Mouse (Mus musculus) left cerebral cortex, adult 2 months (tissue): ENCODE results near the gene Pex3. TPM values are rescaled to one million over a fixed set of nuclear protein-coding genes. Genes with fewer than 3 reads are reported as not detected.
A peak's percentile ranks its signal among the peaks of the same experiment; 100 is the strongest.

ENCODE experiments used
- DNase-seq, 2 experiments: peaks; one replicate each; pipeline ENCODE4 v3.0.0; 2021 to 2022; ENCODE audit warnings: low spot score in 2 of 2, mixed read lengths in 1 of 2; ENCODE audit errors: extremely low spot score in 1 of 2
- H3K27ac ChIP-seq: fragments of 200-600 bp; 2 replicates; pipeline ENCODE4 v1.8.1; 2022
- H3K4me3 ChIP-seq: fragments of 200-600 bp; 2 replicates; pipeline ENCODE4 v1.8.1; 2022
- CTCF ChIP-seq: fragments of 200-600 bp; IDR thresholded peaks from 2 replicates; pipeline ENCODE4 v1.8.1; 2022; ENCODE audit warnings: antibody characterized with exemption, mild to moderate bottlenecking, moderate library complexity
- intact Hi-C: fragments of 180-260 bp; cut with DNase I; formaldehyde crosslinking; loops from one replicate; pipeline ENCODE4 v1.15.1; 2025
- total RNA-seq, 2 experiments: library from RNA; stranded (reverse); gene quantifications; 2 replicates each; pipeline ENCODE4 v1.2.3; 2021

Pex3 gene
- total RNA-seq, 2 experiments from 2014 or later: 29.8 to 31.6 TPM

- intact Hi-C loops: loop anchor here (5.0 kb wide), 1 partner anchor 186 kb away; no protein-coding TSS in a partner anchor
- peak in 1 of 2 experiments; percentile 4 for DNase-seq
- Histone ChIP-seq H3K4me3 (no peak overlapping the region), H3K27ac (no peak overlapping the region)
- TF ChIP-seq CTCF: no peak
Observed at GRCm38 (mm10) chr10:13570697-13571538, 18.0 kb upstream of the Pex3 start.

DNA sequence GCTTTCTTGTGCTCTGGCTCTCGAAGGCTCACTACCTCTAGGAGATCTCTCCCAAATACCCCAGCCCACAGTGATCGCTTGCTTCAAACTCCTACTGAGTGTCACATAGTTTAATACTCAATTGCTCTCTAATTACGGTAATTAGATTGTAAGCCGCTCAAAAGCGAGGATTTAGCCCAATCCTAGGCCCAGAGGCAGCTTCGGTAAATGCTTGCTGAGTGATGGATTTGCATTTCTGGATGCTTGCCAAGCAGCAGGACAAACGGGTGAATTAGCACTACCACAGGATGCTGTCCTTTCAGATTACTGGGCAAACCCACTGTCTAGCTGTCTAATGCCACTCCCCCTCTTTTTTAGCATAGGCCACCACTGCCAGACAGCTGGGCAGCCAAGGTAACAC is 16.9 kb upstream of the Pex3 start:
- Histone ChIP-seq H3K27ac (no peak overlapping the region), H3K4me3 (no peak overlapping the region)
- intact Hi-C loops: loop anchor here (5.0 to 10.0 kb wide), 4 partner anchors 187 to 752 kb away; no protein-coding TSS in a partner anchor
- DNase-seq: peak in 1 of 2 experiments; percentile 9
- no peak for TF ChIP-seq CTCF

GRCm38 (mm10) chr10:13566393-13566792 is 13.5 kb upstream of the Pex3 start:
- intact Hi-C loops: loop anchor here (5.0 to 10.0 kb wide), 3 partner anchors 281 to 756 kb away; no protein-coding TSS in a partner anchor
- Histone ChIP-seq H3K4me3 (no peak overlapping the region), H3K27ac (no peak overlapping the region)
- no peak for DNase-seq
- no peak for TF ChIP-seq CTCF

- Histone ChIP-seq H3K4me3 (peak overlapping the region; percentile 44), H3K27ac (no peak overlapping the region)
- TF ChIP-seq CTCF: no peak
- no peak for DNase-seq
- intact Hi-C loops: loop anchor here (2.0 to 10.0 kb wide), 6 partner anchors 282 to 826 kb away; no protein-coding TSS in a partner anchor
Observed at GRCm38 (mm10) chr10:13565080-13565448, 12.1 kb upstream of the Pex3 start.

DNA sequence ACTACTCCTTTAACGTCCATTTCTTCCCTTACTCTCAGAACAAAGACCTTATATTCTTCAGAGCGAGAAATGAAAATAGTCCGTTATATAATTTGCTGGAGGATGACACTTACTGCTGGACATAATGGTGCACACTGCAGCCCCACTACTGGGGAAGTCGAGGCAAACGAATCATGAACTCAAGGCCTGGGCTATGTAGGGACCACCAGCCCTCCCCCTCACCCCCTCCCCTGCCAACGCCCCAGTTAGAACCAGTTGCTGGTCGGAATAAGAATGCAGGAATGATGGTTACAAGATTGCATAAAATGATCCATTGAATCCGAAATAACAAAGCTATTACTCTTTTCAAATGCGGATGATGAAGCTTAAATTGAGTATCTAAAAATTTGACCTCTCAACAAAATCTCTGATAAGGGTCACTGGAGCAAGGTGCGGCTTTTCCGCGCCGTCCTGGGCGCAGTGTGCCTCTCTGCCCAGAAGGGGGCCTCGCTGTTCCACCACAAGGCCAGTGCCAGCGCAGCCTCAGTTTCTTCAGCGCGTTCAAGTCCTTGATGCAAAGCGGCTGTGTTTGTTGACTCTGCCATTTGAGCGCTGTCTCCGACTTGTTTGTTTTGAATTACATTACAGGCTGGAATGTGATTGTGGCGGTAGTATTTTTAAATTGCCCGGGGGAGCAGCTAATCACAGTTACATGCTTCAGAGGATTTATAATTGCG is 11.6 kb upstream of the Pex3 start:
- peak; percentile 97 for TF ChIP-seq CTCF
- intact Hi-C loops: loop anchor here (2.0 to 10.0 kb wide), 6 partner anchors 283 to 826 kb away; no protein-coding TSS in a partner anchor
- DNase-seq: peak; percentile 75 to 81
- Histone ChIP-seq H3K4me3 (peak overlapping the region; percentile 44), H3K27ac (no peak overlapping the region)

GRCm38 (mm10) chr10:13560014-13560674 is 7.2 kb upstream of the Pex3 start:
- intact Hi-C loops: loop anchor here (10.0 kb wide), 1 partner anchor 575 kb away; no protein-coding TSS in a partner anchor
- H3K4me3 ChIP-seq: no peak overlapping the region
- peak in 1 of 2 experiments; percentile 3 for DNase-seq
- no peak for TF ChIP-seq CTCF
- H3K27ac ChIP-seq: no peak overlapping the region

- intact Hi-C loops: loop anchor here (5.0 kb wide), 1 partner anchor 413 kb away; the partner anchor contains the start of gene Hivep2
- Histone ChIP-seq H3K27ac (no peak overlapping the region), H3K4me3 (no peak overlapping the region)
- no peak for TF ChIP-seq CTCF
- DNase-seq: no peak
Observed at GRCm38 (mm10) chr10:13554316-13554715, 1.4 kb upstream of the Pex3 start.

DNA sequence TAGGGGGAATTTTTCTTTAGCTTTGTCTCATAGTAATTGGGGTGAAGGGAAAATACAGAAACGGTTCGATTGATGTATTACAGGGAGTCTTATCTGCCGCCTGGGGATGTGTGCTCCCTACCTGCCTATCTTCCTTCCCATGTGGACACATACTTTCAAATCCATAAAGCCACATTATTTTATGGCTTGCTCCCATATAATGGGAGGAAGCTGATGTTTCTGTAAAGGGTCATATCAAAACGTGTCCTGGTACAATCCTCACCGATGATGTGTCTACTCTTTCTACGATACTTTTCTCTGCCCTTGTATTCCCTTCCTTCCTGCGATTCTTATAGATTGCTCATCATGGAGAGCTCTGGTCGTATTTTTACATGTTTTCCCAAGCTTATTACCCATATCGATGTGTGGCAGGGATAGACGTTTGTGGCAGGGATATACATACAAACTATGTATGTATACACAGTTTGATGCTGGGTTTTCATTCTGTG is 600 bp upstream of the Pex3 start:
- intact Hi-C loops: loop anchor here (5.0 kb wide), 1 partner anchor 414 kb away; the partner anchor contains the start of gene Hivep2

DNA sequence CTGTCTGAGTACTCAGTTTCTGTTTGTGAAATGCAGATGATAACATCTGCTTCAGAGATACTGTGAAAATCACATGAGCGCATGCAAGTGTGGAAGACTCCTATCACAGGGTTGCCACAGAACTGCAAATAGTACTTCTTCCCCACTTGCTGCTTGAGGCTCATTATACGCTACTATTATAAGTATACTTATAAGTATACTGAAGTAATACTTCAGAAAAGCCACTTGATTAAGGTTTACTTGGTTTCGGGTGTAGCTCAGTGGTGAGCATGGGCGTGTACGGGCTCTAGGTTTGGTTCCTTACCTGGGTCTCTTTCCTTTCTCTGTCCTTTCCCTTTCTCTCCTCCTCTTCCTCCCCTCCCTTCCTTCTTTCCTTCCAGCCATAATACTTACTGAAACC is 11.2 kb downstream of the Pex3 start:
- H3K27ac ChIP-seq: no peak overlapping the region
- intact Hi-C loops: no loop called here
- H3K4me3 ChIP-seq: no peak overlapping the region
- no peak for DNase-seq
- no peak for TF ChIP-seq CTCF

More for the DNA sequence above, 600 bp upstream of the Pex3 start:
- H3K27ac ChIP-seq: peak overlapping the region; percentile 18; the same call in 1 of the 2 replicates
- peak overlapping the region; percentile 68 for H3K4me3 ChIP-seq
- no peak for TF ChIP-seq CTCF
- DNase-seq: no peak

GRCm38 (mm10) chr10:13539769-13540333 is 13.1 kb downstream of the Pex3 start:
- Histone ChIP-seq H3K27ac (no peak overlapping the region), H3K4me3 (no peak overlapping the region)
- intact Hi-C loops: loop anchor here (10.0 kb wide), 1 partner anchor 355 kb away; no protein-coding TSS in a partner anchor
- DNase-seq: no peak
- TF ChIP-seq CTCF: no peak

- H3K27ac ChIP-seq: no peak overlapping the region
- no peak for DNase-seq
- TF ChIP-seq CTCF: no peak
- intact Hi-C loops: loop anchor here (10.0 kb wide), 1 partner anchor 352 kb away; no protein-coding TSS in a partner anchor
- H3K4me3 ChIP-seq: no peak overlapping the region
Observed at GRCm38 (mm10) chr10:13536706-13537105, 16.2 kb downstream of the Pex3 start.
